Comparison of ENCODE assay signal across 18 mouse cellular contexts in the genomic region with DNA sequence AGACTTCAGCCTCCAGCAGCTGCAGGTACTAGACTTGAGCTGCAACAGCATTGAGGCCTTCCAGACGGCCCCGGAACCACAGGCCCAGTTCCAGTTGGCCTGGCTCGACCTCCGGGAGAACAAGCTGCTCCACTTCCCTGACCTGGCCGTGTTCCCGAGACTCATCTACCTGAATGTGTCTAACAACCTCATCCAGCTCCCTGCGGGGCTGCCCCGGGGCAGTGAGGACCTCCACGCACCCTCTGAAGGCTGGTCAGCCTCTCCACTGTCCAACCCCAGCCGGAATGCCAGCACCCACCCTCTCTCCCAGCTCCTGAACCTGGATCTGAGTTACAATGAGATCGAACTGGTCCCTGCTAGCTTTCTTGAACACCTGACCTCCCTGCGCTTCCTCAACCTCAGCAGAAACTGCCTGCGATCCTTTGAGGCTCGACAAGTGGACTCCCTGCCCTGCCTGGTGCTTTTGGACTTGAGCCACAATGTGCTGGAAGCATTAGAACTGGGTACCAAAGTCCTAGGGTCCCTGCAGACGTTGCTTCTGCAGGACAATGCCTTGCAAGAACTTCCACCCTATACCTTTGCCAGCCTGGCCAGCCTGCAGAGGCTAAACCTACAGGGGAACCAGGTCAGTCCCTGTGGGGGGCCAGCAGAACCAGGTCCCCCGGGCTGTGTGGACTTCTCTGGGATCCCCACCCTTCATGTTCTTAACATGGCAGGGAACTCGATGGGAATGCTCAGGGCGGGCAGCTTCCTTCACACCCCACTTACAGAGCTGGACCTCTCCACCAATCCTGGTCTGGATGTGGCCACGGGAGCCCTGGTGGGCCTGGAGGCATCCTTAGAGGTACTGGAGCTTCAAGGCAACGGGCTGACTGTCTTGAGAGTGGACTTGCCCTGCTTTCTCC. TPM values are rescaled to one million over a fixed set of nuclear protein-coding genes. Genes with fewer than 3 reads are reported as not detected.
DNase-seq lines count a peak whose midpoint lies in the region; ATAC-seq and TF ChIP-seq lines count a peak whose summit lies in the region.
"Had no signal": no experiment of that assay in that cellular context is flagged by ENCODE, and none has a peak within 500 bp of the region (broad histone marks: within the 10 kb centered on the region; RNA-seq: fewer than 3 reads in every experiment).

No protein-coding gene starts in this region.

- TF ChIP-seq CTCF in gastrocnemius, adult 2 months (IDR thresholded peaks at IDR 0.05): no peak
- TF ChIP-seq CTCF in liver, adult 2 months (IDR thresholded peaks at IDR 0.05; ENCODE audit: low read depth, low read length): no peak
- no peak for TF ChIP-seq CTCF in liver, postnatal 0 days (IDR thresholded peaks at IDR 0.05; ENCODE audit: low read depth)

- no peaks in the 10 kb centered on the region for H3K27me3 ChIP-seq in liver, adult 2 months (ENCODE audit: control insufficient read depth, insufficient read depth, low read length)
- H3K27me3 ChIP-seq in liver, postnatal 0 days (ENCODE audit: insufficient read depth, low read length): no peaks in the 10 kb centered on the region
- H3K27me3 ChIP-seq: heart, embryonic 12.5 days; hindbrain, embryonic 12.5 days had no signal

- H3K79me2 ChIP-seq in liver, adult 2 months (ENCODE audit: control insufficient read depth, insufficient read depth, low read length): no peaks in the 10 kb centered on the region

- no peak for ATAC-seq in liver, postnatal 0 days

- 0 out of 2 replicates have a peak, but pooled peaks cover 4% of the 10 kb centered on the region for H3K4me1 ChIP-seq in liver, adult 2 months (ENCODE audit: control insufficient read depth, insufficient read depth, low read length)
- H3K4me1 ChIP-seq in liver, postnatal 0 days (ENCODE audit: insufficient read depth): peaks cover 9% of the 10 kb centered on the region; the same call in 1 of the 2 replicates

- H3K9ac ChIP-seq in liver, adult 2 months (ENCODE audit: low read depth, low read length): no peak overlapping the region
- H3K9ac ChIP-seq in liver, postnatal 0 days (replicated peaks): no peak overlapping the region
- H3K9ac ChIP-seq: hindbrain, embryonic 12.5 days had no signal

- no peaks in the 10 kb centered on the region for H3K9me3 ChIP-seq in liver, postnatal 0 days (ENCODE audit: low read length)
- H3K9me3 ChIP-seq: heart, embryonic 12.5 days; hindbrain, embryonic 12.5 days had no signal

- TF ChIP-seq EP300 in liver, postnatal 0 days (IDR thresholded peaks at IDR 0.05; ENCODE audit: low read depth): no peak

- WGBS in liver, adult 2 months: 73% methylated on average over 20 of the region's 20 CpGs
- 75% methylated on average over 20 of the region's 20 CpGs for WGBS in liver, postnatal 0 days (ENCODE audit: insufficient replicate concordance)

- no peaks in the 10 kb centered on the region for H3K36me3 ChIP-seq in liver, adult 2 months (ENCODE audit: control insufficient read depth, insufficient read depth, low read length)
- no peaks in the 10 kb centered on the region for H3K36me3 ChIP-seq in liver, postnatal 0 days (replicated peaks; ENCODE audit: insufficient read depth, low read length)
- H3K36me3 ChIP-seq: hindbrain, embryonic 12.5 days had no signal

- peak; percentile 42 for DNase-seq in gastrocnemius, adult 2 months
- no peak for DNase-seq in gastrocnemius, adult 18-20 months (ENCODE audit: low spot score)
- no peak for DNase-seq in liver, adult 2 months (ENCODE audit: extremely low read depth, low read depth, low spot score)
- DNase-seq in liver, postnatal 0 days: no peak
- peak; percentile 63 to 74 for DNase-seq in cerebellum, postnatal 14 days
- DNase-seq in kidney, postnatal 36 days: peak; percentile 59 to 71
- no peak for DNase-seq in urinary bladder, postnatal 14 days (ENCODE audit: low spot score)
- no peak for DNase-seq in spleen, adult 18-20 months
- DNase-seq: thymus, adult 2 months had no signal

- intact Hi-C loops in gastrocnemius, adult 2 months (cut with DNase I): no loop called here

- H3K4me2 ChIP-seq in liver, postnatal 0 days (ENCODE audit: low read depth, low read length): no peak overlapping the region
- H3K4me2 ChIP-seq: heart, embryonic 12.5 days; hindbrain, embryonic 12.5 days; liver, embryonic 11.5 days; midbrain, embryonic 11.5 days had no signal

- H3K27ac ChIP-seq in gastrocnemius, adult 2 months: peak overlapping the region; percentile 82
- 0 out of 2 replicates have a peak overlapping the region, but pooled peaks have one; percentile 10 for H3K27ac ChIP-seq in liver, adult 2 months (replicated peaks; ENCODE audit: insufficient read depth, low read depth, low read length)
- no peak overlapping the region for H3K27ac ChIP-seq in liver, postnatal 0 days (ENCODE audit: low read depth)
- H3K27ac ChIP-seq: hindbrain, embryonic 12.5 days had no signal

- no peak for TF ChIP-seq POLR2A in liver, adult 2 months (IDR thresholded peaks at IDR 0.05; ENCODE audit: extremely low read depth, insufficient read depth, low read length)

- H3K4me3 ChIP-seq in gastrocnemius, adult 2 months: no peak overlapping the region
- no peak overlapping the region for H3K4me3 ChIP-seq in liver, adult 2 months (ENCODE audit: insufficient read depth, low read depth, low read length)
- no peak overlapping the region for H3K4me3 ChIP-seq in liver, postnatal 0 days (ENCODE audit: low read depth, low read length)
- H3K4me3 ChIP-seq: heart, embryonic 12.5 days; hindbrain, embryonic 12.5 days had no signal

RNA-seq across cellular contexts. Expression of a gene that starts 9.8 kb away (rescaled TPM):
- total RNA-seq in gastrocnemius, adult 2 months (2021): 1 to 10 TPM; 3.7 to 4.6 TPM
- 1 to 10 TPM; 2.6 to 8.1 TPM for total RNA-seq in gastrocnemius, adult 18-20 months (2021)
- total RNA-seq in liver, adult 2 months (2014; rRNA removed): 1.5 and 4.9 TPM in 2 replicates
- polyA plus RNA-seq in liver, adult 2 months (2012; rRNA removed): 5.2 and 7.5 TPM in 2 replicates
- 6.1 and 6.2 TPM in 2 replicates for polyA plus RNA-seq in liver, postnatal 0 days (2015; fragmentation: Nextera tagmentation; extraction: Ambion mirVana)

RNA-seq across cellular contexts. Expression of a gene that starts 58.7 kb away (rescaled TPM):
- under 1 TPM in 1 of 2 experiments, not detected in 1; 0.25 TPM for total RNA-seq in gastrocnemius, adult 2 months (2021)
- total RNA-seq in gastrocnemius, adult 18-20 months (2021): under 1 TPM in 1 of 2 experiments, not detected in 1; 0.19 TPM
- not detected in 2 replicates for total RNA-seq in liver, adult 2 months (2014; rRNA removed)
- not detected in 2 replicates for polyA plus RNA-seq in liver, adult 2 months (2012; rRNA removed)
- polyA plus RNA-seq in liver, postnatal 0 days (2015; fragmentation: Nextera tagmentation; extraction: Ambion mirVana): not detected in 2 replicates
- total RNA-seq: adrenal gland, postnatal 4 days; left cerebral cortex, adult 18-20 months had no signal
- polyA plus RNA-seq: cortical plate, adult 2 months; heart, embryonic 12.5 days; liver, embryonic 11.5 days; midbrain, embryonic 11.5 days; neural tube, embryonic 11.5 days; spleen, adult 2 months had no signal

Comparison
In these comparisons a context has a peak if more than half of its experiments do, and no peak if none do; other contexts are left out.
1. DNase-seq: peak in gastrocnemius, adult 2 months (single experiment), cerebellum, postnatal 14 days (2 of 2) and kidney, postnatal 36 days (2 of 2); none in gastrocnemius, adult 18-20 months (single experiment), liver, adult 2 months (single experiment), liver, postnatal 0 days (single experiment), urinary bladder, postnatal 14 days (single experiment) and spleen, adult 18-20 months (0 of 2).